Mouse (Mus musculus): ENCODE measurements around the gene Olfr115. TPM values are rescaled to one million over a fixed set of nuclear protein-coding genes. Genes with fewer than 3 reads are reported as not detected.

Olfr115 gene
- polyA plus RNA-seq (2012; rRNA removed) = not detected in 2 replicates

DNA sequence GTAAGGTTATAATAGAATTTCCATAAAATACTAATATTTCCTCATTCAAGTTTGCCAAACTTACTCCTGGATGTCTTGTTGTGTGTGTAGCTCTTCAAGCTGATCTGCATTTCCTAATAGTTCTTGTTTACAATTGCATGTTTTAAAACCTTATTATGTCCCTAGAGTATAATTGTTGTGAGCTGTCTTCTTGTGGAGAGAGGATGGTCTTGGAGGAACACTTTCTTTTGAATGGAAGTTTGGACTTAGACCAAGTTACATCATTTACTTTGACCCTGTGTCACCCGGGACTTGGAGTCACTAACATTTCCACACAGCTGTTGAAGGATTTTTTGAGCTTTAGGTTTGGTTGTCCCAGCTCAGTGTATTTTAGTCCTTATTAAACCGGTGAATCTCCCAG, at the start of gene Olfr115, which contains the start of gene Olfr116:
TSS of gene Olfr115 (minus strand) at position 101 of the 400 bp plus-strand sequence.
TSS of gene Olfr116 (minus strand) at position 191 of the 400 bp plus-strand sequence.

DNA sequence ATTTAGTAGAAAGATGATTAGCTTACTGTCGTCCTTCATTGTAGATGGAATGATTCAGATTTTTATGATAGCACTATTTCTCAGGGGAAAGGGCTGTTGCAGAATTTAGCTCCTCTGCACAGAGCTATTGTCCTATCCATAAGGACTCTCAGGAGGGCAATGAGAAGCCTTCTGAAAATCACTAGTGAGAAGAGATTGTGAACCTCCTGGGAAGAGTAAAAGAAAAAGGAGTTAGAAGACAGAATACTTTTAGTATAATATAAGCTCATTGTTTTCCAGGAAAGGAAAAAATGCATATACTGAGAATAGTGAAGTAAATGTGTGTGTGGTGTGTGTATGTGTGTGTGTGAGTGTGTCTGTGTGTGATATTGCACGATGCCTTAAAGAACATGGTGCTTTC, 39.8 kb upstream of the Olfr115 start, which contains the start of gene Olfr118:
TSS of gene Olfr118 (plus strand) at position 301 of the 400 bp plus-strand sequence.

DNA sequence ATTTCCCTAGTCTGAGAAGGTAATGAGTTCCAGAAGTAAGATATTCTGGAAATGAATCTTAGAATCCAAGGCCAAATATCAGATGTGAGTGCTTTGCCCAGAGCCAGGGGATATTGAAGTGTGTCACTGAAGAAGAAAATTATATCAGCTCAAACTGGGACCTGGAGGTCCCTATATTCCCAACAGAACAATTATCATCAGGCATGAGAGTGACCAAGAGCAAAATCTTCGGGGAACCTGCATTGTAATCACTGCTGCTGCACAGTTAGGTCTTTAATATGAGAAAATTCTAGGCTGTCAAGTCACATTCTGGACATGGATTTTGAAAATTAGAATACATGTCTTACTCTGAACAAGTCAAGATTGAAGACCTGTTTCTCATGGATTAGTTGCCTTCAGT, 36.8 kb upstream of the Olfr115 start, which contains the start of gene Olfr117:
TSS of gene Olfr117 (minus strand) at position 101 of the 400 bp plus-strand sequence.

DNA sequence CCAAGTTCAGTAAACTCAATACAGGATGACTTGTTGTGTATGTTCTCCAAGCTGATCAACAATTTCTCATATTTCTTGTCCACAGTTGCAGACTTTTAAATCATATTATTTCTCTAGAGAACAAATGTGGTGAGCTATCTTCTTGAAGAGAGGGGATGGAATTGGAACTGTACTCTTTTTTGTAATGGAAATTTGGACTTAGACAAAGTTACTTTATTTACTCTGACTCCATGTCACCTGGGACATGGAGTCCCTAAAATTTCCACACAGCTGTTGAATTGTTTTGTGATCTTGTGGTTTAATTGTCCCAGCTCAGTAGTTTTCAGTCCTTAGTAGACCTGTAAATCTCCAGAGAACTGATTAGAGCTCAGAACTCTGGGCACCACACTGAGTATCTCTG, 34.3 kb downstream of the Olfr115 start, which contains the start of gene Olfr114:
TSS of gene Olfr114 (minus strand) at position 101 of the 400 bp plus-strand sequence.

DNA sequence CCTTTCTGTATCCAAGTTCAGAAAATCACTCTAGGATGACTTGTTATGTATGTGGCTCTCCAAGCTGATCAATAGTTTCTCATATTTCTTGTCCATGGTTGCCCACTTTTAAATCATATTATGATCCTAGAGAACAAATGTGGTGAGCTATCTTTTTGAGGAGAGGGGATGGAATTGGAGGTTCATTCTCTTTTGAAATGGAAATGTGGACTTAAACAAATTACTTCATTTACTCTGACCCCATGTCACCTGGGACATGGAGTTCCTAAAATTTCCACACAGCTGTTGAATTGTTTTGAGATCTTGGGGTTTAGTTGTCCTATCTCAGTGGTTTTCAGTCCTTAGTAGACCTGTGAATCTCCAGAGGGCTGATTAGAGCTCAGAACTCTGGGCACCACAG, 49.3 kb downstream of the Olfr115 start, which contains the start of gene Olfr113:
TSS of gene Olfr113 (minus strand) at position 101 of the 400 bp plus-strand sequence.

DNA sequence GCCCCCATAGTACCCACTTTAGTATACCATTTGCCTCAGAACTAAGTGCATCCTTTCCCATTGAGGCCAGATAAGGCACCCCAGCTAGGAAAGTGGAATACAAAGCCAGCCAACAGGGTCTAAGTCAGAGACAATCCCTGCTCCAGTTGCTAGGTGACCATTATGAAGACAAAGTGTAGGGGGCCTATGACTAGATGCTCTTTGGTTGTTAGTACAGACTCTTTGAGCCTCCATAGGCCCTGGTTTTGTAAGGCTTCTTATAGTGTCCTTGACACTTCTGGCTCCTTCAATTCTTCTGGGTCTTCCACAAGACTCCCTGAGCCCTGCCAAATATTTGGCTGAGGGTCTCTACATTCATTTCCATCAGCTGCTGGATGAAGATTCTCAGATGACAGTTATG, 57.6 kb downstream of the Olfr115 start, which contains the start of gene Olfr112:
TSS of gene Olfr112 (minus strand) at position 101 of the 400 bp plus-strand sequence.

Other genes with a start within 250 kb of the Olfr115 start
- gene Olfr105-ps, start 248.1 kb downstream of the Olfr115 start, polyA plus RNA-seq (2012; rRNA removed) = not detected in 2 replicates
- gene Olfr106-ps, start 236.7 kb downstream of the Olfr115 start, polyA plus RNA-seq (2012; rRNA removed) = not detected in 2 replicates
- not detected in 2 replicates for gene Olfr107, start 227.9 kb downstream of the Olfr115 start, polyA plus RNA-seq (2012; rRNA removed)
- gene Olfr108, start 181.6 kb downstream of the Olfr115 start, polyA plus RNA-seq (2012; rRNA removed) = not detected in 2 replicates
- gene Olfr109, start 168.2 kb downstream of the Olfr115 start, polyA plus RNA-seq (2012; rRNA removed) = not detected in 2 replicates
- not detected in 2 replicates for gene H2-M2, start 143.6 kb downstream of the Olfr115 start, polyA plus RNA-seq (2012; rRNA removed)
- gene Olfr110, start 134.6 kb downstream of the Olfr115 start, polyA plus RNA-seq (2012; rRNA removed) = not detected in 2 replicates
- gene Olfr111, start 119.1 kb downstream of the Olfr115 start, polyA plus RNA-seq (2012; rRNA removed) = 0.04 and 0.10 TPM in 2 replicates
- gene Olfr112, start 57.7 kb downstream of the Olfr115 start, polyA plus RNA-seq (2012; rRNA removed) = not detected in 2 replicates
- not detected in 2 replicates for gene Olfr113, start 49.4 kb downstream of the Olfr115 start, polyA plus RNA-seq (2012; rRNA removed)
- not detected in 2 replicates for gene Olfr114, start 34.4 kb downstream of the Olfr115 start, polyA plus RNA-seq (2012; rRNA removed)
- not detected in 2 replicates for gene Olfr116, start 90 bp upstream of the Olfr115 start, polyA plus RNA-seq (2012; rRNA removed)
- not detected in 2 replicates for gene Olfr117, start 36.7 kb upstream of the Olfr115 start, polyA plus RNA-seq (2012; rRNA removed)
- not detected in 2 replicates for gene Olfr118, start 39.9 kb upstream of the Olfr115 start, polyA plus RNA-seq (2012; rRNA removed)
- not detected in 2 replicates for gene Olfr119, start 69.5 kb upstream of the Olfr115 start, polyA plus RNA-seq (2012; rRNA removed)
- gene Olfr120, start 94.7 kb upstream of the Olfr115 start, polyA plus RNA-seq (2012; rRNA removed) = not detected in 2 replicates
- not detected in 2 replicates for gene Olfr121, start 121.7 kb upstream of the Olfr115 start, polyA plus RNA-seq (2012; rRNA removed)
- not detected in 2 replicates for gene Olfr122, start 141.5 kb upstream of the Olfr115 start, polyA plus RNA-seq (2012; rRNA removed)
- not detected in 2 replicates for gene Olfr123, start 166.4 kb upstream of the Olfr115 start, polyA plus RNA-seq (2012; rRNA removed)
- not detected in 2 replicates for gene Olfr124, start 172.8 kb upstream of the Olfr115 start, polyA plus RNA-seq (2012; rRNA removed)
- gene Olfr125, start 205.8 kb upstream of the Olfr115 start, polyA plus RNA-seq (2012; rRNA removed) = not detected in 2 replicates
- gene Olfr126, start 220.4 kb upstream of the Olfr115 start, polyA plus RNA-seq (2012; rRNA removed) = not detected in 2 replicates

All from central nervous system, embryonic 11.5 days (tissue).